Mouse (Mus musculus): Measurements from ENCODE around the gene Mrto4. TPM values are rescaled to one million over a fixed set of nuclear protein-coding genes. Genes with fewer than 3 reads are reported as not detected.

The Mrto4 gene
- polyA plus RNA-seq, 2 experiments = 57.9 to 86.7 TPM

- Histone ChIP-seq H3K4me3 (ENCODE audit: insufficient read depth in 1 of 2, low read depth in 2 of 2, low read length in 2 of 2) (no peak overlapping the region), H3K4me1 (replicated peaks; ENCODE audit: control insufficient read depth in 2 of 2, insufficient read depth in 2 of 2, low read length in 1 of 2) (peaks cover 22 to 33% of the 10 kb centered on the region in 2 experiments), H3K4me2 (ENCODE audit: low read depth) (no peak overlapping the region), H3K9me3 (ENCODE audit: control insufficient read depth, low read length) (no peaks in the 10 kb centered on the region), H3K27me3 (ENCODE audit: control insufficient read depth, insufficient read depth, low read length) (no peaks in the 10 kb centered on the region), H3K9ac (replicated peaks) (no peak overlapping the region), H3K36me3 (replicated peaks; ENCODE audit: control insufficient read depth, insufficient read depth, low read depth) (peaks cover 58% of the 10 kb centered on the region), H3K27ac (no peak overlapping the region)
- 72% methylated on average over 3 of the region's 3 CpGs for whole genome bisulfite sequencing (ENCODE audit: insufficient replicate concordance)
- no peak for ATAC-seq (ENCODE audit: insufficient read depth)
- DNase-seq (ENCODE audit: low read depth in 3 of 3, low spot score in 3 of 3) = no peak
- TF ChIP-seq EP300 (IDR thresholded peaks at IDR 0.05; ENCODE audit: low read depth) (no peak), CTCF (IDR thresholded peaks at IDR 0.05; ENCODE audit: low read depth) (0 out of 2 replicates have a peak, but pooled peaks have one; percentile 1)
These were observed 4.8 kb upstream of the Mrto4 start for GRCm38 (mm10) chr4:139357211-139357610.

- H3K4me2 ChIP-seq (ENCODE audit: low read depth) = peak overlapping the region; percentile 83
- H3K4me1 ChIP-seq (replicated peaks; ENCODE audit: control insufficient read depth in 2 of 2, insufficient read depth in 2 of 2, low read length in 1 of 2) = peaks cover 6 to 19% of the 10 kb centered on the region in 2 experiments; a peak in 3 of 4 replicates
- under 1% methylated on average over 7 of the region's 7 CpGs for WGBS (ENCODE audit: insufficient replicate concordance)
- peaks cover 44% of the 10 kb centered on the region for H3K36me3 ChIP-seq (replicated peaks; ENCODE audit: control insufficient read depth, insufficient read depth, low read depth)
- H3K27ac ChIP-seq = peak overlapping the region; percentile 61
- no peaks in the 10 kb centered on the region for H3K27me3 ChIP-seq (ENCODE audit: control insufficient read depth, insufficient read depth, low read length)
- H3K9me3 ChIP-seq (ENCODE audit: control insufficient read depth, low read length) = no peaks in the 10 kb centered on the region
- TF ChIP-seq CTCF (IDR thresholded peaks at IDR 0.05; ENCODE audit: low read depth) (no peak), EP300 (IDR thresholded peaks at IDR 0.05; ENCODE audit: low read depth) (no peak)
- H3K4me3 ChIP-seq (ENCODE audit: insufficient read depth in 1 of 2, low read depth in 2 of 2, low read length in 2 of 2) = peak overlapping the region; percentile 89 to 92
- no peak for DNase-seq (ENCODE audit: low read depth in 3 of 3, low spot score in 3 of 3)
- peak; percentile 53 for ATAC-seq (ENCODE audit: insufficient read depth)
- H3K9ac ChIP-seq (replicated peaks) = peak overlapping the region; percentile 79
These were observed 456 bp upstream of the Mrto4 start for GRCm38 (mm10) chr4:139352832-139353231.

GRCm38 (mm10) chr4:139345416-139346019 lies 6.9 kb downstream of the Mrto4 start:
- peaks cover 35% of the 10 kb centered on the region for H3K36me3 ChIP-seq (replicated peaks; ENCODE audit: control insufficient read depth, insufficient read depth, low read depth)
- H3K4me3 ChIP-seq (ENCODE audit: insufficient read depth in 1 of 2, low read depth in 2 of 2, low read length in 2 of 2) = no peak overlapping the region
- no peaks in the 10 kb centered on the region for H3K9me3 ChIP-seq (ENCODE audit: control insufficient read depth, low read length)
- no peak overlapping the region for H3K4me2 ChIP-seq (ENCODE audit: low read depth)
- H3K27me3 ChIP-seq (ENCODE audit: control insufficient read depth, insufficient read depth, low read length) = no peaks in the 10 kb centered on the region
- 83% methylated on average over 23 of the region's 23 CpGs for WGBS (ENCODE audit: insufficient replicate concordance)
- no peak overlapping the region for H3K27ac ChIP-seq
- no peak overlapping the region for H3K9ac ChIP-seq (replicated peaks)
- ATAC-seq (ENCODE audit: insufficient read depth) (no peak; the same call in 1 of the 2 replicates), DNase-seq (ENCODE audit: low read depth in 3 of 3, low spot score in 3 of 3) (no peak)
- TF ChIP-seq CTCF (IDR thresholded peaks at IDR 0.05; ENCODE audit: low read depth) = no peak
- no peak for TF ChIP-seq EP300 (IDR thresholded peaks at IDR 0.05; ENCODE audit: low read depth)
- peaks cover 0 to 4% of the 10 kb centered on the region in 2 experiments; a peak in 2 of 4 replicates for H3K4me1 ChIP-seq (replicated peaks; ENCODE audit: control insufficient read depth in 2 of 2, insufficient read depth in 2 of 2, low read length in 1 of 2)

GRCm38 (mm10) chr4:139343718-139344117 lies 8.7 kb downstream of the Mrto4 start:
- peaks cover 24% of the 10 kb centered on the region for H3K36me3 ChIP-seq (replicated peaks; ENCODE audit: control insufficient read depth, insufficient read depth, low read depth)
- no peak overlapping the region for H3K4me2 ChIP-seq (ENCODE audit: low read depth)
- H3K4me1 ChIP-seq (replicated peaks; ENCODE audit: control insufficient read depth in 2 of 2, insufficient read depth in 2 of 2, low read length in 1 of 2) = peaks cover 0 to 2% of the 10 kb centered on the region in 2 experiments; a peak in 1 of 4 replicates
- DNase-seq (ENCODE audit: low read depth in 3 of 3, low spot score in 3 of 3) (no peak), ATAC-seq (ENCODE audit: insufficient read depth) (no peak)
- H3K9ac ChIP-seq (replicated peaks) = no peak overlapping the region
- H3K9me3 ChIP-seq (ENCODE audit: control insufficient read depth, low read length) = no peaks in the 10 kb centered on the region
- no peaks in the 10 kb centered on the region for H3K27me3 ChIP-seq (ENCODE audit: control insufficient read depth, insufficient read depth, low read length)
- no peak overlapping the region for H3K4me3 ChIP-seq (ENCODE audit: insufficient read depth in 1 of 2, low read depth in 2 of 2, low read length in 2 of 2)
- WGBS (ENCODE audit: insufficient replicate concordance) = 68% methylated on average over 5 of the region's 5 CpGs
- no peak for TF ChIP-seq CTCF (IDR thresholded peaks at IDR 0.05; ENCODE audit: low read depth)
- no peak for TF ChIP-seq EP300 (IDR thresholded peaks at IDR 0.05; ENCODE audit: low read depth)
- no peak overlapping the region for H3K27ac ChIP-seq

- 70% methylated on average over 7 of the region's 7 CpGs for WGBS (ENCODE audit: insufficient replicate concordance)
- H3K27ac ChIP-seq = no peak overlapping the region
These were observed 10.7 kb downstream of the Mrto4 start for GRCm38 (mm10) chr4:139341556-139342233.

More at GRCm38 (mm10) chr4:139341556-139342233, 10.7 kb downstream of the Mrto4 start:
- TF ChIP-seq CTCF (IDR thresholded peaks at IDR 0.05; ENCODE audit: low read depth) = no peak
- no peak for TF ChIP-seq EP300 (IDR thresholded peaks at IDR 0.05; ENCODE audit: low read depth)
- H3K4me2 ChIP-seq (ENCODE audit: low read depth) = no peak overlapping the region
- H3K9ac ChIP-seq (replicated peaks) = no peak overlapping the region
- H3K9me3 ChIP-seq (ENCODE audit: control insufficient read depth, low read length) = no peaks in the 10 kb centered on the region
- no peak overlapping the region for H3K4me3 ChIP-seq (ENCODE audit: insufficient read depth in 1 of 2, low read depth in 2 of 2, low read length in 2 of 2)
- DNase-seq (ENCODE audit: low read depth in 3 of 3, low spot score in 3 of 3) (no peak), ATAC-seq (ENCODE audit: insufficient read depth) (no peak)
- peaks cover 9% of the 10 kb centered on the region for H3K36me3 ChIP-seq (replicated peaks; ENCODE audit: control insufficient read depth, insufficient read depth, low read depth)
- no peaks in the 10 kb centered on the region for H3K27me3 ChIP-seq (ENCODE audit: control insufficient read depth, insufficient read depth, low read length)
- H3K4me1 ChIP-seq (replicated peaks; ENCODE audit: control insufficient read depth in 2 of 2, insufficient read depth in 2 of 2, low read length in 1 of 2) = peaks cover 0 to 9% of the 10 kb centered on the region in 2 experiments; a peak in 2 of 4 replicates

Measured in liver, embryonic 14.5 days (tissue).